Mouse (Mus musculus): ENCODE measurements around the gene Pate3.
"Not testable (repeated sequence)": the region's sequence is repeated elsewhere in the genome, so short reads cannot be mapped to it uniquely, and the experiment has no call there.

Pate3 gene

DNA sequence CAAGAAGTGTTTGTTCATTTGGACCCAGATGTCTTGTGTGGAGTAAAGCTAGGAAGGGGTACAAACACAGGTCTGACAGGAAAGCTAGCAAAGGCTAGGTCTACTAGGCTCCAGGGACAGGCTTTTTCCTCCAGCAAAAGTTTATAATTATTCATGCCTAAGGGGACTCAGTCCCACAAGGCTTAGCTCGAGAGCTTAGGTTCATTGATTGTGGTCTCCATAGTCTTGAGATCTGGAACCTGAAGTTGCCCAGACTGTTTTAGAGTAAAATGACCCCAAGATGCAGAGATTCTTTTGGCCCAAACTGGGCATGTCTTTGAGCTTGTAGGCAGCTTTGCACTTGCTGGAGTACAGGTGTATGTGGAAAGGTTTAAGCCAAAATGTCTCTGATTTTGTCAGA, at the start of gene Pate3:
Gene Pate3, minus strand, starts transcription at position 101 of the 400 bp plus-strand sequence.
- CTCF ChIA-PET, result no interaction called here

DNA sequence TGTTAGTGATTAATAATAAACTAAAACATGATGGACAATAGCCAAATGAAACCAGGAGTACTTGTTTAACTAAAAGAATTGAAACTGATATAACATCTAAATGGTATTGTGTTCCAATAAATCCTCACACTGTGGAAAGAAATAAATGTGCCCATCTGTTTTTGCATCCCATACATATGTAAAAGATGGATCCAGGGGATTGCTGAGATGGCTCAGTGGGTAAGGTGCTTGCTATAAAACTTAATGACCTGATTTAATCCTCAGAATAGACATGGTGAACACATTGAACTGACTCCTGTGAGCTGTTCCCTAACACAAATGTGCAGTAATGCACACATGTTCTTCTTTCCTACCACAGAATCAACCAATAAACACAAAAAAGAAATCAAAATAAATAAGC, 43.9 kb upstream of the Pate3 start:
- CTCF ChIA-PET, result no interaction called here

DNA sequence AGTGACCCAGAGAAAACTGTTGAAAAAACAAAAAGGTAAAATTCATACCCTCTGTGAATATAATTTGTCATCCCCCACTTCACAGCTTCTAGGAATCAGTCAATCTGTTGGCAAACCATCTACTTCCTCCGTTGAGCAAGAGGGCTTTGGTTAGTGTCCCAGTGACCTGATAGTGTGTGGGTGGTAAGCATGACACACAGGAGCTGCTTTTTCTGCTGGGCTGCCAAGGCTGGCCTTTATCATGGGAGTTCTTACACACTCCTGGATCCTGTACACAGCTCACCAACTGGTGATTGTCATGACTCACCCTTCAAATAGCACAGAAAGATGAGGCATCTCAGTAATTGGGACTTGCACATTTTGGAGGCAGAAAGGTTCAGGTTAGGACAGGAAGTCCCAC, 39.0 kb upstream of the Pate3 start, which contains the start of gene Pate1:
Gene Pate1, minus strand, starts transcription at position 378 of the 400 bp plus-strand sequence.
- CTCF ChIA-PET, result no interaction called here

DNA sequence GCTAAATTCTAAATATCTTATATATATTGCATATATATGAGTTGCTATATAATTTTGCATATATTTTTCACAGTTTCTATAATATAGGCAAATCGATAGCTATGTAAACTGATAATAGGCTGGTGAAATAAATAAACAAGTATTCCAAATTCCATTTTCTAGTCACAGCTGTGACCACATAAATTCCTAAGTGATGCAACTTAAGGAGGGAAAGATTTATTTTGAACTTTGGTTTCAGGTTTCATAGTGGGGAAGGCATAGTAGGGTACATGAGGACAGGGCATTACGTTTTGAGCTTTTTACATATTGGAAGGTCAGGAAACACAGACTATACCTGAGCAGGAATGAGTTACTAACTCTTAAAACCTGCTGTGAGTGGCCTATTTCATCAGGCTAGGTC, 25.6 kb upstream of the Pate3 start:
- CTCF ChIA-PET, result no interaction called here

DNA sequence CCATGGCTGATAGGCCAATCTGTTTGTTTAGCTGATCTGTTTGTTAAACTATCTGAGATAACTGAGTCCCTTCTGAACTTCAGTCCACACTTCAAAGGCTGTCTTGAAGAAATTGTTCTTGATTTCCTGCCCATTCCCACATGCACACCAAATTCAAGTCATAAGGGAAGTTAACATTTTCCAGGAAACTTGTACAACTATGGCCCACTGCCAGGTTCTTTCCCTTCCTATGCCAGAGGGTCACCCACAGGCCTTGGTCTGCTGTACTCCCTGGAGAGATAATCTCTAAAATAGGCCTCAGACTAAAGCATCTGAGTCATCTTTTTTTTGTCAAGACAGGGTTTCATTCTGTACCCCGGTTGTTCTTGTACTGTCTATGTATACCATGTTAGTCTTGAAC, 15.0 kb downstream of the Pate3 start:
- CTCF ChIA-PET, result no interaction called here

DNA sequence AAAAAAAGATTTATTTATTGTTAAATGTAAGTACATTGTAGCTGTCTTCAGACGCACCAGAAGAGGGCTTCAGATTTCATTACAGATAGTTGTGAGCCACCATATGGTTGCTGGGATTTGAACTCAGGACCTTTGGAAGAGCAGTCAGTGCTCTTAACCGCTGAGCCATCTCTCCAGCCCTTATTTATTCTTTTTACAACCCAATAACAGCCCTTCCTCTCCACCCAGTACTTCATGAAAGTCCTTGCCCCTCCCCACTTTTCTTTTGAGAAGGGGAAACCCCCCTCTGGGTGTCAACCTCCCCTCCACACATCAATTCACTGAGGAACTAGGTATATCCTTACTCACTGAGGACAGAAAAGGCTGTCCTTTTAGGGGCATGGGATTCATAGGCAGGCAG, 31.2 kb downstream of the Pate3 start:
- CTCF ChIA-PET, result not testable (repeated sequence)

DNA sequence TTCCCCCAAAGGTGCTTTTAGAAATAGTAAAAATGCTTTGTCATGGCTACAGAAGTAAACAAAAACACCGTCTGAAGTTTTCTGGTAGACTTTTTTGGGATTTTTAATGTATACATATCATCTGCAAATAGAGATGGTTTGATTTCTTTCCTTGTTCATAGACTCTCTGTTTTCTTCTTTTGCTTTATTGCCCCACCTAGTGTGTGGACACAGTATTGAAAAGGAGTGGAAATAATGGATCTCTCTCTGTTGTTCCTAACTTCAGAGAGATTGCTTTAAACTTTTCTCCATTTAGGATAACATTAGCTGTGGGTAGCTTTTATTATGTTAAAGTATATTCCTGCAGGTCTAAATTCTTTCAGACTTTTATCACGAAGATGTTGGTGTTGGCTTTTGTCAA, 34.0 kb downstream of the Pate3 start:
- CTCF ChIA-PET, result no interaction called here

DNA sequence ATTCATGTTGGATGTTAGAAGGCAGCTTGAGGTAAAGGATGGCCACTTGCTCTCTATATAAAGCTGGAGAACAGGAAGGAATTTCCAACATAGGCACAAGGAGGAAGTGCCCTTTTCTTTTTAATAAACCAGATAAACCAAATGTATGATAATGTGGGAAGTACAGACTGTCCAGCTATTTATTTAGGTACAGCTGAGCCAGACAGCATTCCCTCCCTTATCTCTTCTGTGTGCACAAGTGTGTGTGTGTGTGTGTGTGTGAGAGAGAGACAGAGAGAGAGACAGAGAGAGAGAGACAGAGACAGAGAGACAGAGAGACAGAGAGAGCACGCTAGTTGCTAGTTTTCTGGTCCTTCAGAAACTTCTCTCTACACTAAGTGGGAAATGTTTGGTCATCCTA, 36.2 kb downstream of the Pate3 start, which contains the start of gene Pate4:
Gene Pate4, minus strand, starts transcription at position 101 of the 400 bp plus-strand sequence.
- CTCF ChIA-PET, result no interaction called here

DNA sequence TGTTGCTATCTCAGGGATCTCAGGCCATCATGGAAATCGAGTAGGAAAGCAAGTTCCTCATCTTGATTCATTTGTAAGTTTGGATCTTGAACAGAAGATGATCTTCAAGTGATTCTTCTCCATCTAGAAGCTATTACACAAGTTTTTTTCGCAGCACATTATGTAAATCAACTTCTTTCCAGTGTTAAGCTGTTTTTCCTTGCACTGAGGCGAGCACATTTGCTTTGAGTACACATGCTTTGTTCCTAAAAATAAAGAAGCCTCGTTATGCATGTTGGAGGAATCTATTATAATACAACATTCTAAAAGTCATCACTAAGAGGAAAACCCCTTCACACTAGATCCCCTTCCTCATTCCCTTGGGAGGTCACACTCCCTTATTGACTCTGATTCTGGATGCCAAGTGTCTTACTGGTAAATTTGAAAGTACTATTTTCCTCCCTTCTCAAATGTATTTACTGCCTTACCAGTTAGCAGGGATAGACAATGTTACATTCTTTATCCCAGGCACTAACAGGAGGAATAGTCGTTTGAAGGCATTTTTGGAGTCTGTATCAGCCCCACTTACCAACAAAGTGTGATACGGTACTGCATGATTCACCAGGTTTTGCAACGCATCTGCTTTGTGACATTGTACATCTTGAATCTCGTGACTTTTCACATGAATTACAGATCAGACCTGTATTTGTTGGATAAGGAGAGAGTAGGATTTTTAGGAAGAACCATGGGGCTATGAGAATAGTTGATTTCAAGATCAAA, 40.2 kb downstream of the Pate3 start:
- CTCF ChIA-PET, result no interaction called here
